Mouse (Mus musculus) intestine, embryonic 16.5 days (tissue): ENCODE data around the gene Fbln1. TPM values are rescaled to one million over a fixed set of nuclear protein-coding genes. Genes with fewer than 3 reads are reported as not detected.
"Not testable (repeated sequence)": the region's sequence is repeated elsewhere in the genome, so short reads cannot be mapped to it uniquely, and the experiment has no call there.

Source experiments
- ATAC-seq: fragments of 200-750 bp; cut with Nextera tagmentation; 2 replicates; pipeline ENCODE4 v1.8.0; 2017; ENCODE audit warnings: moderate TSS enrichment, moderate library complexity
- H3K27ac ChIP-seq: fragments of 300-500 bp; sonication (generic); 2 replicates; pipeline ENCODE4 v1.5.1; 2014; ENCODE audit warnings: mild to moderate bottlenecking, low read length
- H3K27me3 ChIP-seq: fragments of 300-500 bp; sonication (generic); replicated peaks from 2 replicates; pipeline ENCODE4 v1.6.1; 2014; ENCODE audit warnings: low read length, control low read depth, mixed read lengths; ENCODE audit not compliant: control insufficient read depth, insufficient read depth
- H3K36me3 ChIP-seq: fragments of 300-500 bp; sonication (generic); 2 replicates; pipeline ENCODE4 v1.6.1; 2014; ENCODE audit warnings: low read length, control low read depth; ENCODE audit not compliant: control insufficient read depth, insufficient read depth
- H3K4me1 ChIP-seq: fragments of 300-500 bp; sonication (generic); 2 replicates; pipeline ENCODE4 v1.6.1; 2014; ENCODE audit warnings: low read length, control low read depth, mixed read lengths; ENCODE audit not compliant: control insufficient read depth, insufficient read depth
- H3K4me2 ChIP-seq: fragments of 300-500 bp; sonication (generic); 2 replicates; pipeline ENCODE4 v1.6.1; 2014; ENCODE audit warnings: low read depth, low read length, control low read depth
- H3K4me3 ChIP-seq: fragments of 300-500 bp; sonication (generic); 2 replicates; pipeline ENCODE4 v1.5.1; 2014; ENCODE audit warnings: mild to moderate bottlenecking, low read length
- H3K9ac ChIP-seq: fragments of 300-500 bp; sonication (generic); 2 replicates; pipeline ENCODE4 v1.6.1; 2014; ENCODE audit warnings: low read depth, low read length
- H3K9me3 ChIP-seq: fragments of 300-500 bp; sonication (generic); 2 replicates; pipeline ENCODE4 v1.6.1; 2016; ENCODE audit warnings: low read length, control low read depth; ENCODE audit not compliant: control insufficient read depth
- WGBS: fragments of 180-500 bp; shearing (Covaris S2); extraction: QIAGEN DNeasy Blood & Tissue Kit; methylation state at CpG from one replicate; pipeline ENCODE4 v1.1.7; 2014; 5-methylcytosine and 5-hydroxymethylcytosine counted together
- polyA plus RNA-seq: library from polyadenylated mRNA; unstranded; fragments of >200 nt; fragmentation: Nextera tagmentation; extraction: Ambion mirVana; gene quantifications from 2 replicates; pipeline ENCODE4 v1.2.1, GENCODE M21; 2015

Fbln1 gene
- polyA plus RNA-seq, 1 experiment from 2014 or later: 189 TPM

DNA sequence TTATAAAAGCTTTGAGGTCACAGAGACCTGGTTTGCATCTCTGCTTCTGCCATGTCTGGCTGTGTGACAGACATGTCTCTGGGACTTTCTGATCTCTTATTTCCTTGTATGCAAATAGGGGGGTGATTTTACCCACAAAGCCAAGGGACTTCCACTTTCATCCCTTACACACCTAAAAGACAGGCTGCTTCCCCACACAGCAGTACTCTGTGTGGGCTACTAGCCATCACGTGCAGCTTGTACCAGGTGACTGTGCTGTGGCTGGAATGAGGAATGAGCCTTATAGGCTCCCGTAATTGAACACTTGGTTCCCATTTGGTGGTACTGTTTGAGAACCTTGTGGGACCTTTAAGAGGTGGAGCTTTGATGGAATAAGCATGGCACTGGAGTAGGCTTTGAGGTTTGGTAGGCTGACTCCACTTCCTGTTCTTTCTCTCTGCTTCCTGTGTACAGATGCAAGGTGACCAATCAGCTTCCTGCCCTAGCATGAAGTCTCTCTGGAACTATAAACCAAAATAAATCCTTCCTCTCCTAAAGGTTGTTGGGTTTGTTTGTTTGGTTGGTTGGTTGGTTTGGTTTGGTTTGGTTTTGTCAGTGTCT lies 101.4 kb downstream of the Fbln1 start:
- Histone ChIP-seq H3K36me3 (no peaks in the 10 kb centered on the region), H3K4me3 (no peak overlapping the region), H3K27me3 (no peaks in the 10 kb centered on the region), H3K4me2 (no peak overlapping the region), H3K9me3 (no peaks in the 10 kb centered on the region), H3K9ac (no peak overlapping the region), H3K27ac (no peak overlapping the region), H3K4me1 (0 out of 2 replicates have a peak, but pooled peaks cover 3% of the 10 kb centered on the region)
- no peak for ATAC-seq
- WGBS: 93% methylated on average over 2 of the region's 2 CpGs

DNA sequence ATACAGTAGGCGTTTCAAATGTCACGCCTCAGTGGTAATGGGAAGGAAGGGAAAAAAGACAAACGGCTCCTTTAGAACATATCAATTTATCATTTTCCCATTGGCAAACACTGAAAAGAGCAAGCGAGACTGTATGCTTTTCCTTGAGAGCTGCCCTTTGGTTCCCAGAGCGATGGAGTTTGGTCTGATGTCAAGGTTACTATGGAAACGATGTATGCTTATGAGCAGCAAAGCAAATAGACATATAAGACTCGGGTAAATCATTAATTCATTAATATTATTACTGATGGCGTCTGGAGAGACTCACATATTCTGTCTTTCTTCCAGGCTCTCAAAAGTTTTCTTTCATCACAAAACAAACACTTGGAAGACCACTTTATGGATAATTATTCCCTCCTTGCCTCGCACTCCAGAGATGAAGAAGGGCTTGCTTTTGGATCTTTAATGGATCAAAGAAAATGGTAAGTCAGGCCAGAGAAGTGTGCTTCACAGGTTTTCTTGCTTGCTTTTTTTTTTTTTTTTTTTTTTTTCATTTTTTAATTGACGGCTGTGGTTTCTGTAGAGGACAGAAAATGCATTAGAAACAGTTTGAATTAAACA lies 105.4 kb downstream of the Fbln1 start:
- Histone ChIP-seq H3K27me3 (no peaks in the 10 kb centered on the region), H3K4me2 (0 out of 2 replicates have a peak overlapping the region, but pooled peaks have one; percentile 8), H3K9me3 (no peaks in the 10 kb centered on the region), H3K36me3 (no peaks in the 10 kb centered on the region), H3K4me3 (no peak overlapping the region), H3K9ac (no peak overlapping the region), H3K27ac (no peak overlapping the region), H3K4me1 (peaks cover 16% of the 10 kb centered on the region)
- peak; percentile 60; the same call in 1 of the 2 replicates for ATAC-seq
- WGBS: 54% methylated on average over 10 of the region's 10 CpGs

DNA sequence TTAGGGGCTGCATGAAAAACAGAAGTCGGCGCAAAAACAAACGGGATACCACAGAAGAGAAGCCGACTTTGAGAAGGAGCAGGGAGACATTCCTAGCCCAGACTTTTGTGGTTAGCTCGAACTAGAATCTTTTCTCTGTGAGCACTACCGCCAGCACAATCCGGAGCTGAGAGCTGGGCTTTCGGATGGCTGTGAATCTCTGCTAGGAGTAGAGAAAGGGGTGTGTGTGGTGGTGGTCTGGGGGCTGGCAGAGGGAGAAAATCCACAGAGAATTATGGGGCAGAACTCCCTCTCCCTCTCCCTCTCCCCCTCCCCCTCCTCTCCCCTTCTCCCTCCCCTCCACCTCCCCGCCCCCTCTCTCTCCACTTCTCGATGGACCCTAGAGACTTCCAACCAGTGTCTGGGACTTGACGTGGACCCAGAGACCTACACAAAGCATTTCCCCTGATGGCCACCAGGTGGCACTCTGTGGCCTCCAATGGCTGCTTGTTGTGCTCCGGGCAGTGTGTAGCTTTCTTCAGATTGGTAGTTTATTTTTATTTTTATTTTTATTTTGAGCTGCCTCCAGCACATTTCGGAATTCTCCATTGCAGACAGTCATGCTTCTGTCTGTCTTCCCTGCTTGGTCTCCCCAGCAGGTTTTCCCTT lies 109.8 kb downstream of the Fbln1 start:
- no peak overlapping the region for H3K4me3 ChIP-seq
- H3K27ac ChIP-seq: no peak overlapping the region
- H3K27me3 ChIP-seq: no peaks in the 10 kb centered on the region
- 0 out of 2 replicates have a peak, but pooled peaks have one; percentile 38 for ATAC-seq
- no peak overlapping the region for H3K9ac ChIP-seq
- peaks cover 16% of the 10 kb centered on the region for H3K4me1 ChIP-seq
- 38% methylated on average over 12 of the region's 13 CpGs for WGBS
- H3K4me2 ChIP-seq: no peak overlapping the region
- H3K36me3 ChIP-seq: no peaks in the 10 kb centered on the region
- no peaks in the 10 kb centered on the region for H3K9me3 ChIP-seq

DNA sequence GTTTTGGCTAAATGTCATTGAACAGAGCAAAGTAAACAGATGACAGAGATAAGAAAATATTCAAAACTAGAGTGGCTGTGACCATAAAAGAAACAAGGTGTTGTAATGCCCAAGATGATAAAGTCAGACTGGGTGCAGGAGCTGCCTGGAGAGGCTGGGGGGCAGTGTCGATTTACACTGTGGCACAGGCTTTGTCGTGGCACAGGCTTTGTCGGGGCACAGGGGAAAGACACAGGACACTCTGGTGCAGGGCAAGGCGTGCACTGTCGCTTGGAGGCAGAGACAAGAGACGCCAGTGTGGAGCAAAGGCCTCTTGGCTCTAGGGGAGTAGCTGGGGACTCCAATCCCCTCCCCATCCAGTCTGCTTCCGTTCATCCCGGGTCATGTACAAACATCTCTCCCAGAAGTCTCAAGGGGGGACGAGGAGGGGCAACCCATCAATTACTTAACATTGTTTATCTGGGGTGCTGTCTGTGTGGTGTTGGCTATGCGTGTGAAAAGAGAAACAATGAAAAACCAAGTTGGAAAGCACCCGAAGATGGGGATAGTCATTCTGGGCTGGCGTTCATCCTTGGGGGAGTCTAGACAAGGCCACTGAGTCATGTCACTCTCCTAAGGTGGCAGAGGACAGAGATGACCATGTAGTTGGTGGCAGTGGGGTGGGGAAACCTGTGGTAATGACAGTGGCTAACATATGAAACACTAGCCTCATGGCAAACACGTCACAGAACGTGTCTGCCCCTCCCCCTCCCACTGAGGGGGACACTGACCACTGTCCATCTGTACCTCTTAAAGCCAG lies 110.8 kb downstream of the Fbln1 start:
- Histone ChIP-seq H3K36me3 (no peaks in the 10 kb centered on the region), H3K4me3 (no peak overlapping the region), H3K9me3 (no peaks in the 10 kb centered on the region), H3K4me1 (peaks cover 16% of the 10 kb centered on the region), H3K27ac (no peak overlapping the region), H3K9ac (no peak overlapping the region), H3K27me3 (no peaks in the 10 kb centered on the region), H3K4me2 (no peak overlapping the region)
- no peak for ATAC-seq
- 47% methylated on average over 14 of the region's 14 CpGs for WGBS

DNA sequence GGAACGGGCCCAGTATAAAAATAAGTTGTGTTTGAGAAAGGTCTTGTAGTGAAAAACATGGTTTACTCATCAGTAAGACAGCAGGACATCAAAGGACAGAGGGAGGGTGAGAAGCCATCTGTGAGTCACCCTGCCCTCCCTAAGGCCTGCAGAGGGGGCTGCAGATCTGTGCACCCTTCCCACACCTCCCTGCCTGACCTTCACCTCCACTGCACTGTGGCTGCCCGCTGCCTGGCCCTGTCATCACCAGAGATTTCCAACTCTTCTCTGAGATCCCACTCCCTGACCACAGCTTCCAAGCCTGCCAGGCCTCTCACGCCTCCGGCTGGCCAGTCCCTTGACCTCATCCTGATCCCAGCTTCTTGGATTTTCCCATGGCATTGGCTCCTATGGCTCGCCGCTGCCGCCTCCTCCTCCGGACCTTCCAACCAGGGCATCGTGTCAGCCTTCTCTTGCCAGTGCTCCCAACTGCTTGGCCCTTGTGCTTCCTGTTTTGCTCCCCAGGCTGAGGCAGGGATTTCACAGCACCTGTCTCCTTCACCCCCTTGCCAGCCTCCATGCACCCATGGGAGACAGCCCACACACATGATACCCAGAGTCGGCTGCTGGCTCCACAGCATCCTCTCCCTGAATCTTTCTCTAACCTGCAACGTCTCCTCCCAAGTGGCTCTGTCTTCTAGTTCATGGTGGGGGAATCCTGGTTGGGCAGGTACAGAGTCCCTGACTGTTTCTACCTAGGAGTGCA lies 114.3 kb downstream of the Fbln1 start:
- no peak overlapping the region for H3K9ac ChIP-seq
- H3K9me3 ChIP-seq: no peaks in the 10 kb centered on the region
- H3K4me2 ChIP-seq: no peak overlapping the region
- no peak overlapping the region for H3K27ac ChIP-seq
- no peak for ATAC-seq
- no peaks in the 10 kb centered on the region for H3K36me3 ChIP-seq
- WGBS: 82% methylated on average over 11 of the region's 11 CpGs
- peaks cover 4% of the 10 kb centered on the region for H3K4me1 ChIP-seq
- no peaks in the 10 kb centered on the region for H3K27me3 ChIP-seq
- no peak overlapping the region for H3K4me3 ChIP-seq

DNA sequence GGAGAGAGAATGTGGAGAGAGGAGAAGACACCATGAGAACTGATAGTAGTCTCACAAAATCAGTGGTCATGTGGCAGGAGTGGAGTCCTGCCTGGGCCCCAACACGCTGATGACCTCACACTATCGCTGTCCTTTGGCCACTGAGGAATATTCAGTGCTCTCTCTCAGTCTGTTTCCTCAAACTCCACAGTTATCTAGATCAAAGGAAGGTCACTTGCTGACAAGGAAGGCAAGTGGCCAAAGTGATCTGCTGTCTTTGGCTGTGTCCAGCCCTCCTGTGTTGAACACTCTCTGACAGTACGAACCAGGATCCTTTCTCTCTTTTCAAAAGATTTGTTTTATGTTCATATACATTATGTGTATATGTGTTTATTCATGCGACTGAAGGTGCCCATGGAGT lies 117.5 kb downstream of the Fbln1 start:
- Histone ChIP-seq H3K9me3 (no peaks in the 10 kb centered on the region), H3K4me1 (no peaks in the 10 kb centered on the region), H3K4me2 (no peak overlapping the region), H3K27ac (no peak overlapping the region), H3K36me3 (no peaks in the 10 kb centered on the region), H3K9ac (no peak overlapping the region), H3K4me3 (no peak overlapping the region), H3K27me3 (no peaks in the 10 kb centered on the region)
- ATAC-seq: no peak
- WGBS: 86% methylated on average over 4 of the region's 4 CpGs

DNA sequence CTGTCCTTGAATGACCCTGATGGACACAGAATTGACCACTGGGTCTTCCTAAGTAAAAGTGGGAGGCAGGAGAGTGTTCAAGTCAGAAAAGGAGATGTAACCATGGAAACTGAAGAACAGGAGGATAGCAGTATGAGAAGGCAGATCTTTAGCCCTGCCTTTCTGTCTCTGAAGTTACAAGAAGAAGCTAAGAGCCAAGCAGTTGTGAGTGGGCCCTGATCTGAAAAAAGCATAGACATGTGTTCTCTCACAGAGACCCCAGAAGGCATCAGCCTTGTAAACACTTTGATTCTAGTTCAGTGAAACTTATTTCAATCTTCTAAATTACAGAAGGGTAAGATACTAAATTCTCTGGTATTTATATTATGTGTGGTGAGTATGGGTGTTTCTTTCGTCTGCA lies 118.7 kb downstream of the Fbln1 start:
- no peak overlapping the region for H3K9ac ChIP-seq
- H3K27ac ChIP-seq: no peak overlapping the region
- no peak for ATAC-seq
- WGBS: 93% methylated on average over 1 of the region's 1 CpGs
- H3K36me3 ChIP-seq: no peaks in the 10 kb centered on the region
- no peak overlapping the region for H3K4me2 ChIP-seq
- no peak overlapping the region for H3K4me3 ChIP-seq
- H3K27me3 ChIP-seq: no peaks in the 10 kb centered on the region
- H3K4me1 ChIP-seq: no peaks in the 10 kb centered on the region
- no peaks in the 10 kb centered on the region for H3K9me3 ChIP-seq

DNA sequence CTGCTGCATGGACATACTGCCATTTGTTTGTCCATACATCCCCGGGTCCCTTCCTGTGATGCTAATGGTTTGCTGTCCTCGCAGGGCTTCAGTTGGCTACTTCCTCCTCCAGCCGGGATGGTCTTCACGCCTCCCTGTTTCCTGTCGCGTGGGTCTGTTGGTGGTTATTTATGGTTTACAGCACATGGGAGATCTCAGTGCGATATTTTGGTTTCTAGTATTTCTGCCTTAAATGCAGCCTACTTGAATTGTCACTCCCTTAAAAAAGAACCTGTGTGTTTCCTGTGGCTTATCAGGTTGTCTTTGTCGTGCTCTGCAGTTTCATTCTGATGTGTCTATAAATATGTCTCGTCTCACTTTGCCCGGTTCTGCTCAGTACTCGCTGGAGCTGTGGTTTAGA lies 122.1 kb downstream of the Fbln1 start:
- no peaks in the 10 kb centered on the region for H3K4me1 ChIP-seq
- no peak overlapping the region for H3K4me2 ChIP-seq
- no peak overlapping the region for H3K9ac ChIP-seq
- H3K27me3 ChIP-seq: no peaks in the 10 kb centered on the region
- ATAC-seq: no peak
- 46% methylated on average over 11 of the region's 11 CpGs for WGBS
- H3K9me3 ChIP-seq: no peaks in the 10 kb centered on the region
- no peak overlapping the region for H3K27ac ChIP-seq
- H3K4me3 ChIP-seq: no peak overlapping the region
- H3K36me3 ChIP-seq: no peaks in the 10 kb centered on the region

DNA sequence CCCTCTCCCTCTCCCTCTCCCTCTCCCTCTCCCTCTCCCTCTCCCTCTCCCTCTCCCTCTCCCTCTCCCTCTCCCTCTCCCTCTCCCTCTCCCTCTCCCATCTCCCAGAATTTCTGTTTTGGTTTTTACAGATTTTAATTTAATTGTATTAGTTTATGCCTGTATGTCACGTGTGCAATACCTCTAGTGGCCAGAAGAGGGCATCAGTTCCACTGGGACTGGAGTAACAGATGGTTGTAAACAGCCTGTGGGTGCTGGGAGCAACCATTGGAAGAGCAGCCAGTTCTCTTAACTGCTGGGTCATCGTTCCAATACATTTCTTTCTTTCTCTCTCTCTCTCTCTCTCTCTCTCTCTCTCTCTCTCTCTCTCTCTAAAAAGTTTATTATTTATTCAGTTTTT lies 122.7 kb downstream of the Fbln1 start:
- 77% methylated on average over 2 of the region's 2 CpGs for WGBS
- H3K27ac ChIP-seq, H3K4me3 ChIP-seq, H3K4me1 ChIP-seq, H3K9ac ChIP-seq, H3K36me3 ChIP-seq, ATAC-seq, H3K4me2 ChIP-seq, H3K9me3 ChIP-seq, H3K27me3 ChIP-seq: not testable (repeated sequence)
